Mouse (Mus musculus) heart, postnatal 0 days (tissue): ENCODE results near the gene Defb25.

Experiments used
- CTCF ChIP-seq: IDR thresholded peaks from 2 replicates; pipeline ENCODE4 v1.5.1; 2016; ENCODE audit warnings: antibody characterized with exemption, control low read depth, low read depth
- EP300 ChIP-seq: IDR thresholded peaks from 2 replicates; pipeline ENCODE4 v1.6.1; 2016; ENCODE audit warnings: antibody characterized with exemption, low read depth

- TF ChIP-seq CTCF, result peak; percentile 85
- TF ChIP-seq EP300, result no peak
Observed at GRCm38 (mm10) chr2:152615563-152615962, 7.3 kb downstream of the Defb25 start.
